Comparison of ENCODE assay signal across 8 mouse cellular contexts in genomic region chr11:17460024-17460919, GRCm38 (mm10).
A peak's percentile ranks its signal among the peaks of the same experiment; 100 is the strongest.
DNase-seq lines count a peak whose midpoint lies in the region; ATAC-seq and TF ChIP-seq lines count a peak whose summit lies in the region.

No protein-coding gene starts in this region.

- H3K4me2 ChIP-seq in forebrain, embryonic 14.5 days (ENCODE audit: low read length) = peak overlapping the region; percentile 43

- DNase-seq in heart, adult 18-20 months = peak; percentile 14 to 44
- no peak for DNase-seq in heart, postnatal 25 days (ENCODE audit: low spot score)
- DNase-seq in forebrain, embryonic 14.5 days (ENCODE audit: low spot score) = peak; percentile 79
- DNase-seq in induced T-regulatory cell, adult 2 months (ENCODE audit: low read depth) = peak; percentile 2
- DNase-seq in lung, adult 2 months = peak; percentile 8
- peak; percentile 4 for DNase-seq in right cerebral cortex, postnatal 25 days

- H3K4me1 ChIP-seq in forebrain, embryonic 14.5 days (ENCODE audit: control insufficient read depth, insufficient read depth, low read length) = no peaks in the 10 kb centered on the region
- no peaks in the 10 kb centered on the region for H3K4me1 ChIP-seq in lung, adult 2 months (ENCODE audit: control insufficient read depth, insufficient read depth, low read length)

- peak overlapping the region; percentile 5; the same call in 1 of the 2 replicates for H3K4me3 ChIP-seq in forebrain, embryonic 14.5 days (ENCODE audit: low read depth, low read length)
- no peak overlapping the region for H3K4me3 ChIP-seq in lung, adult 2 months (replicated peaks; ENCODE audit: extremely low read depth, low read depth, low read length)

- peaks cover 40% of the 10 kb centered on the region for H3K27me3 ChIP-seq in forebrain, embryonic 14.5 days (replicated peaks; ENCODE audit: control insufficient read depth, insufficient read depth, low read length)

- no peaks in the 10 kb centered on the region for H3K9me3 ChIP-seq in forebrain, embryonic 14.5 days (replicated peaks; ENCODE audit: control insufficient read depth, low read length)

- WGBS in forebrain, embryonic 14.5 days = 1% methylated on average over 11 of the region's 11 CpGs
- 13% methylated on average over 11 of the region's 11 CpGs for WGBS in lung, adult 2 months

- peak; percentile 75 for ATAC-seq in cerebellum, adult (ENCODE audit: insufficient number of reproducible peaks, low FRiP score, low TSS enrichment)
- ATAC-seq in forebrain, embryonic 14.5 days = peak; percentile 67
- ATAC-seq in megakaryocyte, adult 5-6 weeks (ENCODE audit: poor library complexity, severe bottlenecking) = no peak

- TF ChIP-seq CTCF in lung, adult 2 months (IDR thresholded peaks at IDR 0.05; ENCODE audit: insufficient read depth, low read length) = no peak

- no peak for TF ChIP-seq POLR2A in lung, adult 2 months (IDR thresholded peaks at IDR 0.05; ENCODE audit: borderline replicate concordance, extremely low read depth, low read depth, low read length)

- no peaks in the 10 kb centered on the region for H3K36me3 ChIP-seq in forebrain, embryonic 14.5 days (ENCODE audit: control insufficient read depth, insufficient read depth, low read length)

- intact Hi-C loops in heart, postnatal 25 days (cut with DNase I) = no loop called here

- H3K9ac ChIP-seq in forebrain, embryonic 14.5 days (ENCODE audit: low read length) = 0 out of 2 replicates have a peak overlapping the region, but pooled peaks have one; percentile 29

- no peak overlapping the region for H3K27ac ChIP-seq in forebrain, embryonic 14.5 days (ENCODE audit: low read depth, low read length)
